Mouse (Mus musculus): ENCODE measurements around the gene Ntrk3.

DNA sequence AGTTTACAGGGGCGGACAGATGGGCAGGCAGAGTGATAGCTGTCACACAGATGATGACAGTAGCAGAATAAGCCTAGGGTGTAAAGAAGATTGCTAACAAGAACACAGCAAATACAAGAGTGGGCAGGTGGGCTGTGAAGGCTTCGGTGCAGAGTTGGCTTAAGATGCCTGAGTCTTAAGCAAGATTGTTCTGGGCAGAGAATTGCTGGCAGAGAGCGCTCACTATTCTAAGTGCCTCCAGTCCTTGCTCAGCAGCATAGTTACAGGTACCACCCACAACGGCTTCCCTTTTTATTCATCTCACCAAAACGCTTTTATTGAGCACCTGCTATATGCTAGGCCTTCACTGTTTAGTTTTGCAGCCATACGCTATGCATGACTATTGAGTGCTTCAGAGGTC lies 333.3 kb downstream of the Ntrk3 start:
- no peak for TF ChIP-seq CTCF (IDR thresholded peaks at IDR 0.05; ENCODE audit: extremely low read depth, insufficient read depth, low read length)
- no peak for TF ChIP-seq POLR2A (IDR thresholded peaks at IDR 0.05; ENCODE audit: extremely low read depth, insufficient read depth, low read length)
